Mouse (Mus musculus) ES-Bruce4 (cell line): ENCODE data around the gene Zfp689.
"Not testable (repeated sequence)": the region's sequence is repeated elsewhere in the genome, so short reads cannot be mapped to it uniquely, and the experiment has no call there.

ENCODE experiments used
- CTCF ChIP-seq: IDR thresholded peaks from one replicate; pipeline ENCODE4 v1.8.1; 2011; ENCODE audit warnings: low read depth, low read length
- EP300 ChIP-seq: IDR thresholded peaks from 2 replicates; pipeline ENCODE4 v1.6.1; 2011; ENCODE audit warnings: low read depth, low read length; ENCODE audit not compliant: insufficient read depth
- POLR2A ChIP-seq: IDR thresholded peaks from one replicate; pipeline ENCODE4 v1.8.1; 2011; ENCODE audit warnings: low read length; ENCODE audit not compliant: insufficient read depth

GRCm38 (mm10) chr7:127488364-127488763 is 39.4 kb upstream of the Zfp689 start:
- not testable (repeated sequence) for TF ChIP-seq CTCF, POLR2A, EP300
